Mouse (Mus musculus): ENCODE results near the gene Cmtm5. TPM values are rescaled to one million over a fixed set of nuclear protein-coding genes. Genes with fewer than 3 reads are reported as not detected.
"Not testable (repeated sequence)": the region's sequence is repeated elsewhere in the genome, so short reads cannot be mapped to it uniquely, and the experiment has no call there.

Cmtm5 gene
- total and polyA plus RNA-seq, 2 experiments from 2014 or later: 0.34 to 8.1 TPM

DNA sequence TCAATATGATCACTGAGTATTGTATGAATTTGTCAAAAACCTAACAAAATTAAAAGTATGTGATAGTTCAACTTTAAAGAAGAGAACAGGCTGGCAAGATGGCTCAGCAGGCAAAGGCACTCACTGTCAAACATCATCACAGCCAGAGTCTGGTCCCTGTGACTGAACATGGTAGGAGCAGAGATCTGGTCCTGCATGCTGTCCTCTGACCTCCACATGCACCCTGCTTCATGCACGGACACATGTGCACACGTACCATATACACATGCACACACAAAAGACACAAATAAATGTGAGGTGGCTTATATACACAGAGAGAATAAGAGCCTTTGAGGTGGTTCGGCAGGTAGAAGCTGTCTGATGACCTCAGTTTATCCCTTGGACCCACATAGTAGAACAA is 19.4 kb downstream of the Cmtm5 start:
- Histone ChIP-seq H3K27me3 (ENCODE audit: control insufficient read depth, insufficient read depth, low read length) (no peaks in the 10 kb centered on the region), H3K4me1 (ENCODE audit: control insufficient read depth, insufficient read depth) (no peaks in the 10 kb centered on the region), H3K4me2 (ENCODE audit: low read depth, low read length) (peak overlapping the region; percentile 30), H3K9ac (replicated peaks; ENCODE audit: low read depth, low read length) (no peak overlapping the region; the same call in 1 of the 2 replicates), H3K4me3 (ENCODE audit: low read depth, low read length) (no peak overlapping the region), H3K27ac (ENCODE audit: low read depth) (peak overlapping the region; percentile 18; the same call in 1 of the 2 replicates), H3K9me3 (replicated peaks; ENCODE audit: control insufficient read depth, low read length) (no peaks in the 10 kb centered on the region), H3K36me3 (replicated peaks; ENCODE audit: control insufficient read depth, insufficient read depth, low read length) (peaks cover 92% of the 10 kb centered on the region)
- ATAC-seq (ENCODE audit: insufficient read depth, low read depth) (no peak), DNase-seq (ENCODE audit: low spot score) (no peak)
- TF ChIP-seq CTCF (IDR thresholded peaks at IDR 0.05; ENCODE audit: low read depth) (no peak), EP300 (IDR thresholded peaks at IDR 0.05; ENCODE audit: low read depth) (0 out of 2 replicates have a peak, but pooled peaks have one; percentile 41)
- 50% methylated on average over 3 of the region's 3 CpGs for WGBS

DNA sequence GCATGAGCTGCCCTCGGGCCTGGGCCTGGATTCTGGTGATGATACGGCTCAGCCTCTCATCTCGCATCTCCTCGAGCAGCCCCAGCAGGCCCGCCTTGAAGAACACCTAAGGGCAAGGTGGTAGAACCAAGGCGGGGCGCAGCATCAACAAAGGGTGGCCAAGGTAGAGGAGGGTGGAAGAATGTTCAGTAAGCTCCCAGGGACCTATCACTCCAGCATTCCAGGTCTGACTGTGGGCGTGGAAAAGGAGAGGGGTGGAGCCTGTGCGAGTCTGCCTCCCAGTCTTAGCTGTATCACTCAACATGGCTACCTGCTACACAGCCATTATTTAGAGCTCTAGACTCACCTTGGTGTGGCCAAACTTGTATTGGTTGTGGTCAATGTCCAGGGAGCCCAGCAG is 20.5 kb downstream of the Cmtm5 start:
- H3K4me3 ChIP-seq (ENCODE audit: low read depth, low read length): peak overlapping the region; percentile 70
- H3K36me3 ChIP-seq (replicated peaks; ENCODE audit: control insufficient read depth, insufficient read depth, low read length): peaks cover 92% of the 10 kb centered on the region
- no peaks in the 10 kb centered on the region for H3K27me3 ChIP-seq (ENCODE audit: control insufficient read depth, insufficient read depth, low read length)
- peak overlapping the region; percentile 45; the same call in 1 of the 2 replicates for H3K9ac ChIP-seq (replicated peaks; ENCODE audit: low read depth, low read length)
- WGBS: 65% methylated on average over 9 of the region's 9 CpGs
- peak; percentile 5; the same call in 1 of the 2 replicates for ATAC-seq (ENCODE audit: insufficient read depth, low read depth)
- no peaks in the 10 kb centered on the region for H3K4me1 ChIP-seq (ENCODE audit: control insufficient read depth, insufficient read depth)
- peak overlapping the region; percentile 58 for H3K4me2 ChIP-seq (ENCODE audit: low read depth, low read length)
- H3K9me3 ChIP-seq (replicated peaks; ENCODE audit: control insufficient read depth, low read length): no peaks in the 10 kb centered on the region
- no peak for TF ChIP-seq CTCF (IDR thresholded peaks at IDR 0.05; ENCODE audit: low read depth)
- peak; percentile 60; the same call in 1 of the 2 replicates for TF ChIP-seq EP300 (IDR thresholded peaks at IDR 0.05; ENCODE audit: low read depth)
- peak overlapping the region; percentile 96 for H3K27ac ChIP-seq (ENCODE audit: low read depth)
- no peak for DNase-seq (ENCODE audit: low spot score)

DNA sequence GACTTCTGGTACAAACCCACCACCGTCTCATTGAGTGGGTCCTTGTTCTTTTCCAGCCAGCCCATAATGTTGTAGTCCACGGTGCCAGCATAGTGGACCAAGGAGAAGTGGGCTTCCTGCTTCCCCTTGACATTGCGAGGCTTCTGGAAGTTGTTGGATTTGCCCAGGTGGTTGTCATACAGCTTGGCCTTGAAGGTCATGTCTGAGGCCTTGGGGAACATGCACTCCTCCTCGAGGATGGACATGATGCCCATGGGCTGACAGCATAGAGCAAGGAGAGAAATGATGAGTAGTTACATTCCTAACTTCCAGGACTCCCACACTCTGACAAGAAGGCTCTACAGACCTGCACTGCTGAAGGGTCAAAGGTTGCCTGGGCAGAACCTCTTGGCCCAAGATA is 22.4 kb downstream of the Cmtm5 start:
- Histone ChIP-seq H3K4me3 (ENCODE audit: low read depth, low read length) (peak overlapping the region; percentile 70), H3K9me3 (replicated peaks; ENCODE audit: control insufficient read depth, low read length) (no peaks in the 10 kb centered on the region), H3K36me3 (replicated peaks; ENCODE audit: control insufficient read depth, insufficient read depth, low read length) (peaks cover 90% of the 10 kb centered on the region), H3K4me1 (ENCODE audit: control insufficient read depth, insufficient read depth) (no peaks in the 10 kb centered on the region), H3K4me2 (ENCODE audit: low read depth, low read length) (peak overlapping the region; percentile 58), H3K9ac (replicated peaks; ENCODE audit: low read depth, low read length) (peak overlapping the region; percentile 98), H3K27me3 (ENCODE audit: control insufficient read depth, insufficient read depth, low read length) (no peaks in the 10 kb centered on the region), H3K27ac (ENCODE audit: low read depth) (peak overlapping the region; percentile 96)
- no peak for ATAC-seq (ENCODE audit: insufficient read depth, low read depth)
- 58% methylated on average over 4 of the region's 4 CpGs for WGBS
- no peak for DNase-seq (ENCODE audit: low spot score)
- TF ChIP-seq EP300 (IDR thresholded peaks at IDR 0.05; ENCODE audit: low read depth): no peak; the same call in 1 of the 2 replicates
- TF ChIP-seq CTCF (IDR thresholded peaks at IDR 0.05; ENCODE audit: low read depth): no peak

DNA sequence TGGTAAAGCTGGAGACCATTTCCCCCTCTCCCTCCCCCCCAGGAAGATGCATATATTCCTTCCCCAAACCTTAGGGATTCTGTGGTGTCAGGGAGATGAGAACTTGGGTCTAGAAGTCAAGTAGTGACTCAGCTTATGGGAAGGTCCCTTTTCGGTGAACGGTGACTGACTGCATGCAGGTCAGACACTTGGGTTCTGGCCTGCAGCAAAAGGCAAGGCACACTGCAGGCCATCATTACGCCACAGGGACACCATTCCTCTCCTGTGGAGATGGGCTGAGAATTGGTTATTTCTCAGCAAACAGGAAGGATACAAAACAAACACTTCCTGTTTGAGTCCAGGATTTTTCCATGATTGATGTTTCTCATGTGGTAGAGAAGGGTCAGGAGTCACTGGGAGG is 23.1 kb downstream of the Cmtm5 start:
- no peaks in the 10 kb centered on the region for H3K27me3 ChIP-seq (ENCODE audit: control insufficient read depth, insufficient read depth, low read length)
- ATAC-seq (ENCODE audit: insufficient read depth, low read depth) (no peak), DNase-seq (ENCODE audit: low spot score) (no peak)
- WGBS: 49% methylated on average over 3 of the region's 3 CpGs
- peak overlapping the region; percentile 98 for H3K9ac ChIP-seq (replicated peaks; ENCODE audit: low read depth, low read length)
- peak overlapping the region; percentile 96 for H3K27ac ChIP-seq (ENCODE audit: low read depth)
- peak overlapping the region; percentile 70 for H3K4me3 ChIP-seq (ENCODE audit: low read depth, low read length)
- H3K4me1 ChIP-seq (ENCODE audit: control insufficient read depth, insufficient read depth): no peaks in the 10 kb centered on the region
- TF ChIP-seq CTCF (IDR thresholded peaks at IDR 0.05; ENCODE audit: low read depth) (no peak), EP300 (IDR thresholded peaks at IDR 0.05; ENCODE audit: low read depth) (peak; percentile 94)
- peaks cover 91% of the 10 kb centered on the region for H3K36me3 ChIP-seq (replicated peaks; ENCODE audit: control insufficient read depth, insufficient read depth, low read length)
- H3K4me2 ChIP-seq (ENCODE audit: low read depth, low read length): peak overlapping the region; percentile 58
- no peaks in the 10 kb centered on the region for H3K9me3 ChIP-seq (replicated peaks; ENCODE audit: control insufficient read depth, low read length)

DNA sequence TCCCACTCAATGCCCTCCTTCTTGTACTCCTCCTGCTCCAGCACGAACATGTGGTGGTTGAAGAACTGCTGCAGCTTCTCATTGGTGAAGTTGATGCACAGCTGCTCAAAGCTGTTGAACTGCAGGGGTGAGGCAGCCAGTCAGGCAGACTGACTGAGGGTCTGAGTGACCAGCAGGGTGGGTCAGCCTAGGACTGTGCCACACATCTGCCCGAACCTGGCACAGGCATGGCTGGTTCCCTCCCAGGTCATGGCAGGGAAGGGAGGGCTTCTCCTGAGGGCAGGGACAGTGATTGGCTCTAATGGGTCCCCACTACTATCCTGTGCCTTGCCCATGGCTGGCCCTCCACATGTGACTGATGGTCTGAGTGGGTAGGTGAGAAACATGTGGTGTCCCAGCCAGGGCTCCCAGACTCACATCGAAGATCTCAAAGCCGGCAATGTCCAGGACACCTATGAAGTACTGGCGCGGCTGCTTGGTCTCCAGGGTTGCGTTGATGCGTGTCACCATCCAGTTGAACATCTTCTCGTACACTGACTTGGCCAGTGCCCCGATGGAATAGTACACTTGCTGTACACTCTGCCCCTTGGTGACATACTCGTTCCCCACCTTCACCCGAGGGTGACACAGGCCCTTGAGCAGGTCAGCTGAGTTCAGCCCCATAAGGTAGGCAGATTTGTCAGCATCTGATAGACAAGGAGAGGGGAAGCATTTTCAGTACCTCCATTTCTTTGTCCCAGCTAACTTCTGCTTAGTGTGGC is 24.0 kb downstream of the Cmtm5 start:
- peak overlapping the region; percentile 70 for H3K4me3 ChIP-seq (ENCODE audit: low read depth, low read length)
- not testable (repeated sequence) for DNase-seq (ENCODE audit: low spot score); H3K27me3 ChIP-seq (ENCODE audit: control insufficient read depth, insufficient read depth, low read length); H3K4me1 ChIP-seq (ENCODE audit: control insufficient read depth, insufficient read depth); H3K9me3 ChIP-seq (replicated peaks; ENCODE audit: control insufficient read depth, low read length)
- WGBS: 50% methylated on average over 12 of the region's 12 CpGs
- peak overlapping the region; percentile 58 for H3K4me2 ChIP-seq (ENCODE audit: low read depth, low read length)
- H3K9ac ChIP-seq (replicated peaks; ENCODE audit: low read depth, low read length): peak overlapping the region; percentile 98
- peak; percentile 14 for ATAC-seq (ENCODE audit: insufficient read depth, low read depth)
- peak; percentile 6; the same call in 1 of the 2 replicates for TF ChIP-seq EP300 (IDR thresholded peaks at IDR 0.05; ENCODE audit: low read depth)
- peak overlapping the region; percentile 96 for H3K27ac ChIP-seq (ENCODE audit: low read depth)
- peaks cover 93% of the 10 kb centered on the region for H3K36me3 ChIP-seq (replicated peaks; ENCODE audit: control insufficient read depth, insufficient read depth, low read length)
